Mouse (Mus musculus) testis, adult 2 months (tissue): Measurements from ENCODE around the gene Sart1. TPM values are rescaled to one million over a fixed set of nuclear protein-coding genes. Genes with fewer than 3 reads are reported as not detected.
A peak's percentile ranks its signal among the peaks of the same experiment; 100 is the strongest.

Experiments
- H3K27ac ChIP-seq: fragments of 200-500 bp; 2 replicates; pipeline ENCODE4 v1.5.1; 2012; ENCODE audit warnings: low read depth, low read length; ENCODE audit not compliant: control insufficient read depth, insufficient read depth
- H3K27me3 ChIP-seq: fragments of 200-500 bp; 2 replicates; pipeline ENCODE4 v1.6.1; 2012; ENCODE audit warnings: mild to moderate bottlenecking, low read length, moderate library complexity; ENCODE audit not compliant: control insufficient read depth, insufficient read depth
- H3K36me3 ChIP-seq: fragments of 200-500 bp; 2 replicates; pipeline ENCODE4 v1.6.1; 2012; ENCODE audit warnings: mild to moderate bottlenecking, low read length; ENCODE audit not compliant: control insufficient read depth, insufficient read depth
- H3K4me1 ChIP-seq: fragments of 200-500 bp; 2 replicates; pipeline ENCODE4 v1.6.1; 2012; ENCODE audit warnings: low read length; ENCODE audit not compliant: control insufficient read depth, insufficient read depth
- H3K4me3 ChIP-seq: fragments of 200-500 bp; 2 replicates; pipeline ENCODE4 v1.5.1; 2012; ENCODE audit warnings: low read depth, mild to moderate bottlenecking, low read length, moderate library complexity, mixed read lengths; ENCODE audit not compliant: control insufficient read depth
- CTCF ChIP-seq: fragments of 200-500 bp; IDR thresholded peaks from 2 replicates; pipeline ENCODE4 v1.5.1; 2012; ENCODE audit warnings: low read depth, mild to moderate bottlenecking, inconsistent platforms, low read length, moderate library complexity; ENCODE audit not compliant: control insufficient read depth, insufficient read depth, insufficient replicate concordance
- POLR2A ChIP-seq: fragments of 200-500 bp; IDR thresholded peaks from 2 replicates; pipeline ENCODE4 v1.6.1; 2012; ENCODE audit warnings: low read depth, mild to moderate bottlenecking, inconsistent platforms, low read length, moderate library complexity; ENCODE audit not compliant: control insufficient read depth
- polyA plus RNA-seq: library from polyadenylated mRNA; depleted of rRNA; stranded (reverse); fragments of >200 nt; gene quantifications from 2 replicates; pipeline ENCODE4 v1.2.3, GENCODE M21; 2012

Gene Sart1
- polyA plus RNA-seq, 1 experiment, result 32.8 TPM

GRCm38 (mm10) chr19:5422895-5423443 is 34.5 kb upstream of the Sart1 start:
- TF ChIP-seq POLR2A, result no peak
- TF ChIP-seq CTCF, result no peak
- Histone ChIP-seq H3K4me3 (peak overlapping the region; percentile 95), H3K27me3 (no peaks in the 10 kb centered on the region), H3K36me3 (peaks cover 2% of the 10 kb centered on the region), H3K4me1 (peaks cover 24% of the 10 kb centered on the region), H3K27ac (no peak overlapping the region)

GRCm38 (mm10) chr19:5422267-5422666 is 33.8 kb upstream of the Sart1 start:
- Histone ChIP-seq H3K4me1 (peaks cover 24% of the 10 kb centered on the region), H3K36me3 (peaks cover 2% of the 10 kb centered on the region)

GRCm38 (mm10) chr19:5421784-5422183 is 33.3 kb upstream of the Sart1 start:
- Histone ChIP-seq H3K27ac (peak overlapping the region; percentile 21), H3K4me1 (peaks cover 24% of the 10 kb centered on the region), H3K36me3 (peaks cover 2% of the 10 kb centered on the region), H3K4me3 (no peak overlapping the region), H3K27me3 (no peaks in the 10 kb centered on the region)
- TF ChIP-seq CTCF (no peak), POLR2A (no peak)

More at GRCm38 (mm10) chr19:5422267-5422666, 33.8 kb upstream of the Sart1 start:
- peak overlapping the region; percentile 21 for H3K27ac ChIP-seq
- TF ChIP-seq CTCF (no peak), POLR2A (no peak)
- no peak overlapping the region for H3K4me3 ChIP-seq
- H3K27me3 ChIP-seq, result no peaks in the 10 kb centered on the region

DNA sequence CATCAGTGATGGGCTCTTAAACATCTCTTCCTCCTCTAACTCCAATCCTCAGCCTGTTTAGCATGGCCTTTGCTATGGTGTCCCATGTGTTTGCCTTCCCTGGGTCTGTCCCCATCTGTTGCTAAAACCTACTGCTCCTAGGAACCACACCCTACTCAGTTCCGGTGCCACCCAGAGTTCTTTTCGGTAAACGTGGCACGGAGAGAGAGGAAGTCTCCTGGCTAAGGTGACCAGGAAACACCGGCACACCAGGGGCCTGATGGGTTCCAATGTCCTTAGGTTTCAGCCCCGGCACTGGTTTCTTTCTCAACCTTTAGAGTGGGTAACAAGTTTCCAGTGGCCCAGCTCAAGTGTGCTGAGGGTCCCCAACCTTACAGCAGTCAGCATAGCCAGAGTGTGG is 32.1 kb upstream of the Sart1 start:
- H3K4me3 ChIP-seq, result no peak overlapping the region
- H3K36me3 ChIP-seq, result peaks cover 2% of the 10 kb centered on the region
- H3K27me3 ChIP-seq, result no peaks in the 10 kb centered on the region
- no peak for TF ChIP-seq POLR2A
- TF ChIP-seq CTCF, result no peak
- H3K4me1 ChIP-seq, result peaks cover 15% of the 10 kb centered on the region
- no peak overlapping the region for H3K27ac ChIP-seq

GRCm38 (mm10) chr19:5419630-5420029 is 31.1 kb upstream of the Sart1 start:
- no peak for TF ChIP-seq CTCF
- no peak for TF ChIP-seq POLR2A
- Histone ChIP-seq H3K4me1 (peaks cover 18% of the 10 kb centered on the region), H3K27ac (no peak overlapping the region), H3K4me3 (no peak overlapping the region), H3K36me3 (peaks cover 2% of the 10 kb centered on the region), H3K27me3 (no peaks in the 10 kb centered on the region)

DNA sequence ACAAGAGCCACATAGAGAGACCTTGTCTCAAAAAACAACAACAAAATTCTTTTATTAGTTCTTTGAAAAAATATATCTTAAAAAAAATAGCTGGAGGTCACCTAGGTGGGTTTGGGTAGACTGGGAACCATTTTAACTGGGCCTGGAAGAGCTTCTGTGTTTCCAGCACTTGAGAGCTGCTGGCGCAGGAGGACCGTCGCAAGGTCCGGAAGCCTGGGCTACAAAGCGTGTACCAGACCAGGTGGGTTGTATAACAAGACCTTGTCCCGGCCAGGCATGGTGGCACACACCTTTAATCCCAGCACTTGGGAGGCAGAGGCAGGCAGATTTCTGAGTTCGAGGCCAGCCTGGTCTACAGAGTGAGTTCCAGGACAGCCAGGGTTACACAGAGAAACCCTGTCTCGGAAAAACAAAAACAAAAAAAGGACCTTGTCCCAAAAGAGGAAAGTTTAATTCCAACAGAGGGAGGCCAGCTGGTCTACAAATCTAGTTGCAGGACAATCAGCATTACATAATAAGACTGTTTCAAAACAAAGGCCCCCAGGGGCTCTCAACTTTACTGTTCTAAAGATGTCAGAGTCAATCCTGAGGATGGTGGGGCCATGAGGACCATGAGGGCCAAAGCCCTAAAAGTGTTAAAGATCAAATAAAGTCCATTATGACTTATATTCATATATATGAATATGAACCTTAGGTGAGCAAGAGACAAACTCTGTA is 30.4 kb upstream of the Sart1 start:
- Histone ChIP-seq H3K27me3 (no peaks in the 10 kb centered on the region), H3K4me3 (no peak overlapping the region), H3K4me1 (peaks cover 16% of the 10 kb centered on the region), H3K27ac (no peak overlapping the region), H3K36me3 (peaks cover 2% of the 10 kb centered on the region)
- TF ChIP-seq POLR2A (no peak), CTCF (no peak)

DNA sequence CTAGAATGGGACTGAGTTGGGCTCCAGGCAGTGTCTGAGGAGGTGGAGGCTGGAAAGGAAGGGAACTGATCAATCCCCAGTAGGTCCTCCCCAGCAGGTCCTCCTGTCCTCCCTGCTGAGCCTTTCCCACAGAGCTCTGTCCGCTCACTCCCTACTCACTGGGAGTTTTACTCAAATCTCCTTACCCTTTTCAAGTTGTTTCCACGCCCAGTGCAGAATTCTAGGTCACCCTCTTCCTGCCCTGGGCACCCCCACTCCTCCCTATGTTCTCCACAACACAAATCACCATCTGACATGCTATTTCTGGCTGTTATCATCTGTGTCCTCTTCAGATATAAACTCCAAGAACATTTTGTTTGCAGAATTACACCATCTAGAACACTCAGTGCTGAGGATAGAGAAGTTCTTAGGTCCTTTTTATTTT is 26.0 kb upstream of the Sart1 start:
- TF ChIP-seq CTCF (no peak), POLR2A (peak; percentile 46; the same call in 1 of the 2 replicates)
- no peak overlapping the region for H3K4me3 ChIP-seq
- peaks cover 5% of the 10 kb centered on the region for H3K4me1 ChIP-seq
- H3K27ac ChIP-seq, result peak overlapping the region; percentile 76
- H3K36me3 ChIP-seq, result no peaks in the 10 kb centered on the region
- no peaks in the 10 kb centered on the region for H3K27me3 ChIP-seq
